Mouse (Mus musculus) gastrocnemius, postnatal 25 days (tissue): ENCODE data around the gene Rps8. TPM values are rescaled to one million over a fixed set of nuclear protein-coding genes. Genes with fewer than 3 reads are reported as not detected.

ENCODE experiments used
- microRNA-seq, 2 experiments: library from miRNA; unstranded; fragments of <30 nt; microRNA quantifications; one replicate each; pipeline ENCODE4 v1.2.0; 2021; ENCODE audit warnings: borderline replicate concordance in 2 of 2
- total RNA-seq, 2 experiments: library from RNA; stranded (reverse); gene quantifications; 1 replicate in 1 of 2; 2 replicates in 1 of 2; pipeline ENCODE4 v1.2.3; 2021

Gene Rps8
- total RNA-seq, 2 experiments from 2014 or later: 527 to 576 TPM

Small RNA genes lying within 50 kb of the gene (microRNA-seq; reads per million reads assigned to microRNA genes)
- gene Gm22398: 0 reads per million in 2 experiments

Other genes starting within 250 kb of the Rps8 start
- 10 to 100 TPM; 59.0 to 59.9 TPM for gene Urod, start 161.8 kb downstream of the Rps8 start, total RNA-seq
- 10 to 100 TPM; 13.1 to 14.7 TPM for gene Hectd3, start 160.9 kb downstream of the Rps8 start, total RNA-seq
- gene Eif2b3, start 136.8 kb downstream of the Rps8 start, total RNA-seq: 10 to 100 TPM; 17.6 to 18.4 TPM
- 1 to 10 TPM; 1.5 to 1.8 TPM for gene Ptch2, start 60.2 kb downstream of the Rps8 start, total RNA-seq
- gene Btbd19, start 30.5 kb downstream of the Rps8 start, total RNA-seq: 1 to 10 TPM; 2.0 to 3.0 TPM
- gene Tctex1d4, start 29.4 kb downstream of the Rps8 start, total RNA-seq: not detected
- under 1 TPM; 0.51 to 0.62 TPM for gene Plk3, start 22.3 kb downstream of the Rps8 start, total RNA-seq
- under 1 TPM; 0.36 to 0.40 TPM for gene Kif2c, start 26.4 kb upstream of the Rps8 start, total RNA-seq
- 1 to 10 TPM; 3.4 to 6.6 TPM for gene Tmem53, start 95.7 kb upstream of the Rps8 start, total RNA-seq
- gene Armh1, start 95.9 kb upstream of the Rps8 start, total RNA-seq: not detected